Mouse (Mus musculus): Measurements from ENCODE around the gene Cacna1a. TPM values are rescaled to one million over a fixed set of nuclear protein-coding genes. Genes with fewer than 3 reads are reported as not detected.

Cacna1a gene
- total and polyA plus RNA-seq, 2 experiments from 2014 or later = 8.6 to 31.1 TPM

GRCm38 (mm10) chr8:84375038-84375437 lies 13.2 kb upstream of the Cacna1a start:
- no peak for ATAC-seq
- no peaks in the 10 kb centered on the region for H3K36me3 ChIP-seq (ENCODE audit: insufficient read depth)
- H3K27me3 ChIP-seq (ENCODE audit: insufficient read depth, low read length) = no peaks in the 10 kb centered on the region
- no peak overlapping the region for H3K27ac ChIP-seq (ENCODE audit: low read depth, low read length)
- H3K9me3 ChIP-seq (ENCODE audit: low read length) = no peaks in the 10 kb centered on the region
- DNase-seq = no peak
- H3K4me3 ChIP-seq (ENCODE audit: low read depth, low read length) = no peak overlapping the region
- no peak for TF ChIP-seq CTCF (IDR thresholded peaks at IDR 0.05; ENCODE audit: low read depth)
- no peak overlapping the region for H3K4me2 ChIP-seq (ENCODE audit: low read depth)
- 34% methylated on average over 5 of the region's 5 CpGs for WGBS
- H3K9ac ChIP-seq = no peak overlapping the region
- no peaks in the 10 kb centered on the region for H3K4me1 ChIP-seq (ENCODE audit: insufficient read depth)

- H3K4me1 ChIP-seq (ENCODE audit: insufficient read depth) = no peaks in the 10 kb centered on the region
- DNase-seq = no peak
- no peak for ATAC-seq
- no peak overlapping the region for H3K4me2 ChIP-seq (ENCODE audit: low read depth)
- no peaks in the 10 kb centered on the region for H3K27me3 ChIP-seq (ENCODE audit: insufficient read depth, low read length)
- no peak overlapping the region for H3K9ac ChIP-seq
- TF ChIP-seq CTCF (IDR thresholded peaks at IDR 0.05; ENCODE audit: low read depth) = no peak
- H3K9me3 ChIP-seq (ENCODE audit: low read length) = no peaks in the 10 kb centered on the region
- 76% methylated on average over 5 of the region's 5 CpGs for WGBS
- H3K27ac ChIP-seq (ENCODE audit: low read depth, low read length) = no peak overlapping the region
- no peak overlapping the region for H3K4me3 ChIP-seq (ENCODE audit: low read depth, low read length)
- no peaks in the 10 kb centered on the region for H3K36me3 ChIP-seq (ENCODE audit: insufficient read depth)
These were observed 12.4 kb upstream of the Cacna1a start for GRCm38 (mm10) chr8:84375803-84376202.

GRCm38 (mm10) chr8:84376564-84376963 lies 11.7 kb upstream of the Cacna1a start:
- H3K27ac ChIP-seq (ENCODE audit: low read depth, low read length) = no peak overlapping the region
- H3K27me3 ChIP-seq (ENCODE audit: insufficient read depth, low read length) = no peaks in the 10 kb centered on the region
- no peak overlapping the region for H3K9ac ChIP-seq
- H3K4me1 ChIP-seq (ENCODE audit: insufficient read depth) = no peaks in the 10 kb centered on the region
- DNase-seq = no peak
- H3K36me3 ChIP-seq (ENCODE audit: insufficient read depth) = no peaks in the 10 kb centered on the region
- TF ChIP-seq CTCF (IDR thresholded peaks at IDR 0.05; ENCODE audit: low read depth) = no peak
- WGBS = 78% methylated on average over 6 of the region's 6 CpGs
- no peak overlapping the region for H3K4me2 ChIP-seq (ENCODE audit: low read depth)
- H3K9me3 ChIP-seq (ENCODE audit: low read length) = no peaks in the 10 kb centered on the region
- H3K4me3 ChIP-seq (ENCODE audit: low read depth, low read length) = no peak overlapping the region
- no peak for ATAC-seq

- Histone ChIP-seq H3K27me3 (ENCODE audit: insufficient read depth, low read length) (no peaks in the 10 kb centered on the region), H3K9me3 (ENCODE audit: low read length) (0 out of 2 replicates have a peak, but pooled peaks cover 3% of the 10 kb centered on the region), H3K36me3 (ENCODE audit: insufficient read depth) (no peaks in the 10 kb centered on the region), H3K27ac (ENCODE audit: low read depth, low read length) (no peak overlapping the region), H3K4me1 (ENCODE audit: insufficient read depth) (no peaks in the 10 kb centered on the region), H3K4me3 (ENCODE audit: low read depth, low read length) (no peak overlapping the region), H3K4me2 (ENCODE audit: low read depth) (no peak overlapping the region), H3K9ac (no peak overlapping the region)
- ATAC-seq (no peak), DNase-seq (no peak)
- TF ChIP-seq CTCF (IDR thresholded peaks at IDR 0.05; ENCODE audit: low read depth) = no peak
- WGBS = 85% methylated on average over 7 of the region's 7 CpGs
These were observed 6.6 kb upstream of the Cacna1a start for GRCm38 (mm10) chr8:84381676-84382075.

GRCm38 (mm10) chr8:84388773-84389172 lies 533 bp downstream of the Cacna1a start:
- no peak for DNase-seq
- Histone ChIP-seq H3K27ac (ENCODE audit: low read depth, low read length) (no peak overlapping the region), H3K9ac (no peak overlapping the region), H3K4me2 (ENCODE audit: low read depth) (no peak overlapping the region), H3K27me3 (ENCODE audit: insufficient read depth, low read length) (no peaks in the 10 kb centered on the region), H3K4me3 (ENCODE audit: low read depth, low read length) (no peak overlapping the region), H3K9me3 (ENCODE audit: low read length) (no peaks in the 10 kb centered on the region), H3K36me3 (ENCODE audit: insufficient read depth) (no peaks in the 10 kb centered on the region), H3K4me1 (ENCODE audit: insufficient read depth) (no peaks in the 10 kb centered on the region)
- no peak for ATAC-seq
- TF ChIP-seq CTCF (IDR thresholded peaks at IDR 0.05; ENCODE audit: low read depth) = no peak
- 73% methylated on average over 9 of the region's 9 CpGs for WGBS

- Histone ChIP-seq H3K4me2 (ENCODE audit: low read depth) (no peak overlapping the region), H3K9ac (no peak overlapping the region), H3K4me1 (ENCODE audit: insufficient read depth) (no peaks in the 10 kb centered on the region), H3K9me3 (ENCODE audit: low read length) (no peaks in the 10 kb centered on the region), H3K27ac (ENCODE audit: low read depth, low read length) (no peak overlapping the region), H3K27me3 (ENCODE audit: insufficient read depth, low read length) (no peaks in the 10 kb centered on the region), H3K4me3 (ENCODE audit: low read depth, low read length) (no peak overlapping the region), H3K36me3 (ENCODE audit: insufficient read depth) (no peaks in the 10 kb centered on the region)
- no peak for ATAC-seq
- DNase-seq = no peak
- no peak for TF ChIP-seq CTCF (IDR thresholded peaks at IDR 0.05; ENCODE audit: low read depth)
- 89% methylated on average over 3 of the region's 3 CpGs for WGBS
These were observed 933 bp downstream of the Cacna1a start for GRCm38 (mm10) chr8:84389173-84389572.

- no peak overlapping the region for H3K27ac ChIP-seq (ENCODE audit: low read depth, low read length)
- no peak overlapping the region for H3K4me2 ChIP-seq (ENCODE audit: low read depth)
- WGBS = 84% methylated on average over 5 of the region's 5 CpGs
- TF ChIP-seq CTCF (IDR thresholded peaks at IDR 0.05; ENCODE audit: low read depth) = no peak
- DNase-seq = no peak
- H3K27me3 ChIP-seq (ENCODE audit: insufficient read depth, low read length) = no peaks in the 10 kb centered on the region
- H3K9me3 ChIP-seq (ENCODE audit: low read length) = no peaks in the 10 kb centered on the region
- H3K4me1 ChIP-seq (ENCODE audit: insufficient read depth) = no peaks in the 10 kb centered on the region
- H3K36me3 ChIP-seq (ENCODE audit: insufficient read depth) = no peaks in the 10 kb centered on the region
- H3K4me3 ChIP-seq (ENCODE audit: low read depth, low read length) = no peak overlapping the region
- no peak for ATAC-seq
- H3K9ac ChIP-seq = no peak overlapping the region
These were observed 3.4 kb downstream of the Cacna1a start for GRCm38 (mm10) chr8:84391611-84392010.
